Mouse (Mus musculus) erythroblast, embryonic 14.5 days (primary cell): Measurements from ENCODE around the gene Tbc1d17.

Experiments
- GATA1 ChIP-seq: IDR thresholded peaks from 2 replicates; pipeline ENCODE4 v1.6.1; 2012; ENCODE audit warnings: low read length, inconsistent platforms, mixed read lengths
- TAL1 ChIP-seq: IDR thresholded peaks from 3 replicates; pipeline ENCODE4 v1.6.1; 2012; ENCODE audit warnings: low read length, inconsistent platforms, mixed read lengths

- TF ChIP-seq TAL1 (no peak), GATA1 (no peak)
These were observed 58.8 kb downstream of the Tbc1d17 start for GRCm38 (mm10) chr7:44790066-44790465.
